Mouse (Mus musculus) C2C12 (cell line): ENCODE data around the gene Ntrk3.

Experiments used
- CEBPB ChIP-seq: IDR thresholded peaks from one replicate; pipeline ENCODE4 v1.6.1; 2011; ENCODE audit warnings: low read depth, mild to moderate bottlenecking, control low read depth, moderate library complexity
- CTCF ChIP-seq: IDR thresholded peaks from one replicate; pipeline ENCODE4 v1.5.1; 2011; ENCODE audit not compliant: control insufficient read depth, insufficient read depth, insufficient read length
- MAX ChIP-seq: IDR thresholded peaks from one replicate; pipeline ENCODE4 v1.6.1; 2011; ENCODE audit warnings: mild to moderate bottlenecking, control low read depth
- MYOD1 ChIP-seq: IDR thresholded peaks from one replicate; pipeline ENCODE4 v1.6.1; 2011; ENCODE audit warnings: low read depth; ENCODE audit not compliant: control insufficient read depth, insufficient read length
- MYOG ChIP-seq: IDR thresholded peaks from one replicate; pipeline ENCODE4 v1.6.1; 2011; ENCODE audit not compliant: control insufficient read depth, insufficient read length; ENCODE audit errors: extremely low read depth
- USF1 ChIP-seq: IDR thresholded peaks from one replicate; pipeline ENCODE4 v1.6.1; 2011; ENCODE audit warnings: low read depth, mild to moderate bottlenecking, control low read depth, moderate library complexity

DNA sequence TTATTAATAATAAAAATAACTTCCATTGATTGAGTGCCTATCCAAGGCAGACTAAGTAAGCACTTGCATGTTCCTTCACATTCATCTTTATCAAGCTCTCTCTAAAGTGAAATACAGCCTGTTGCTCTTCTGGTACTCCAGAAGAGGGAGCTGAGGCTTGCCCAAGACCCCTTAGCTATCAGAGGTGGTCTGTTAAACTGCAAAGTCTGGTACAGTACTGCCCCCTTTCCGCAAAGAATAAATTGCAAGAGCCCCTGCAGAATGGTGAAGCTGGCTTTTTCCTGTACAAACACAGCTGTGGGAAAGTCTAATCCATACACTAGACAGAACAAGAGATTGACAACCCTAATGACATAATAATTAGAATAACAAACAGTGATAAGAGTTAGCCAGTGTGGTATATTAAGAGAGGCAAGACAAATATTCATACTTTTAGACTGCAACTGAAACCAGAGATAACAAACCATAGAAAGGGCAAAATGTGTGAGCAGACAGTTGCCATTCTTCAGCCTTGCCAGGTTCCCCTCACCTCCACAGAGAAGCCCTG, 470.3 kb downstream of the Ntrk3 start:
- TF ChIP-seq CTCF: no peak
- TF ChIP-seq MAX: no peak
- no peak for TF ChIP-seq CEBPB
- TF ChIP-seq MYOD1: no peak
- TF ChIP-seq USF1: no peak
- TF ChIP-seq MYOG: no peak
